Mouse (Mus musculus) NIH3T3 (cell line): Measurements from ENCODE around the gene Jph2.
A peak's percentile ranks its signal among the peaks of the same experiment; 100 is the strongest.

Experiments
- DNase-seq: peaks from one replicate; pipeline ENCODE4 v3.0.0-alpha.2; 2012; ENCODE audit warnings: low read depth

Gene Jph2

GRCm38 (mm10) chr2:163360858-163361623 is 36.8 kb downstream of the Jph2 start:
- DNase-seq, result no peak

- no peak for DNase-seq
Observed at GRCm38 (mm10) chr2:163359253-163359652, 38.5 kb downstream of the Jph2 start.

- peak; percentile 72 for DNase-seq
Observed at GRCm38 (mm10) chr2:163358662-163359061, 39.1 kb downstream of the Jph2 start.

- no peak for DNase-seq
Observed at GRCm38 (mm10) chr2:163356113-163356840, 41.5 kb downstream of the Jph2 start.

- no peak for DNase-seq
Observed at GRCm38 (mm10) chr2:163355666-163356065, 42.1 kb downstream of the Jph2 start.

- DNase-seq, result peak; percentile 35
Observed at GRCm38 (mm10) chr2:163353731-163354130, 44.1 kb downstream of the Jph2 start.

- no peak for DNase-seq
Observed at GRCm38 (mm10) chr2:163350443-163350842, 47.4 kb downstream of the Jph2 start.

- peak; percentile 90 for DNase-seq
Observed at GRCm38 (mm10) chr2:163349411-163349810, 48.4 kb downstream of the Jph2 start.

GRCm38 (mm10) chr2:163348677-163349076 is 49.1 kb downstream of the Jph2 start:
- no peak for DNase-seq

- no peak for DNase-seq
Observed at GRCm38 (mm10) chr2:163347517-163348184, 50.1 kb downstream of the Jph2 start.

- DNase-seq, result no peak
Observed at GRCm38 (mm10) chr2:163346497-163346896, 51.3 kb downstream of the Jph2 start.

- DNase-seq, result peak; percentile 82
Observed at GRCm38 (mm10) chr2:163344976-163345660, 52.7 kb downstream of the Jph2 start.

GRCm38 (mm10) chr2:163343671-163344070 is 54.1 kb downstream of the Jph2 start:
- DNase-seq, result no peak

- DNase-seq, result peak; percentile 91
Observed at GRCm38 (mm10) chr2:163340263-163340662, 57.5 kb downstream of the Jph2 start.

- DNase-seq, result peak; percentile 75
Observed at GRCm38 (mm10) chr2:163332368-163333055, 65.3 kb downstream of the Jph2 start.

GRCm38 (mm10) chr2:163331423-163331822 is 66.4 kb downstream of the Jph2 start:
- no peak for DNase-seq

- peak; percentile 78 for DNase-seq
Observed at GRCm38 (mm10) chr2:163330742-163331141, 67.1 kb downstream of the Jph2 start.

- DNase-seq, result no peak
Observed at GRCm38 (mm10) chr2:163323163-163323562, 74.6 kb downstream of the Jph2 start.

GRCm38 (mm10) chr2:163318777-163319176 is 79.0 kb downstream of the Jph2 start:
- DNase-seq, result no peak

GRCm38 (mm10) chr2:163317281-163317680 is 80.5 kb downstream of the Jph2 start:
- DNase-seq, result no peak

GRCm38 (mm10) chr2:163310163-163310688 is 87.6 kb downstream of the Jph2 start:
- DNase-seq, result no peak
